Mouse (Mus musculus): Measurements from ENCODE around the gene Gm7137. TPM values are rescaled to one million over a fixed set of nuclear protein-coding genes. Genes with fewer than 3 reads are reported as not detected.

Gene Gm7137
- total and polyA plus RNA-seq, 3 experiments, result not detected

DNA sequence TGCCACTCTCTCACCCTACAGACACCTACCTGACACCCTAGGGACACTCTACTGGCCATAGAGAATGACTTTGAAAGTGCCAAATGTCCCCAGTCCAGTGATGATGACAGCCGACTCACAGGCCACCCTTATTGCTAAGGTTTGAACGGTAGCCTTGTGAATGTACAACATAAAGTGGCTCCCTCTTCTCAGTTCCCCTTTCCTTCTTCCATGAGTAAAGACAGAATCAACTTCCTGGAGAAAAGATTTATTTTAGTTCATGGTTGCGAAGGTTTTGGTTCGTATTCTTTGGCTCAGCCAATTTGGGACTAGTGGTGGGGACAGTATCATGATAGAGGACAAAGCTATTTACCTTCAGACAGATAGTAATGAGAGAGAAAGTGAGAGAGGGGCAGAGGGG lies 49.1 kb downstream of the Gm7137 start:
- Histone ChIP-seq H3K27ac (ENCODE audit: control insufficient read depth, low read depth, low read length) (no peak overlapping the region), H3K9ac (ENCODE audit: control insufficient read depth, low read depth, low read length, poor library complexity, severe bottlenecking) (no peak overlapping the region), H3K9me3 (replicated peaks; ENCODE audit: insufficient read depth, low read length) (no peaks in the 10 kb centered on the region), H3K4me1 (ENCODE audit: control insufficient read depth in 1 of 2, insufficient read depth in 2 of 2, low read length in 2 of 2) (no peaks in the 10 kb centered on the region), H3K4me3 (ENCODE audit: control insufficient read depth in 1 of 2, insufficient read depth in 1 of 2, low read depth in 2 of 2, low read length in 2 of 2) (no peak overlapping the region), H3K79me2 (ENCODE audit: control insufficient read depth, insufficient read depth, low read length, poor library complexity) (no peaks in the 10 kb centered on the region), H3K27me3 (ENCODE audit: control insufficient read depth in 1 of 2, insufficient read depth in 2 of 2, low read length in 2 of 2) (peaks cover 4 to 10% of the 10 kb centered on the region in 2 experiments), H3K36me3 (ENCODE audit: control insufficient read depth in 1 of 2, insufficient read depth in 2 of 2, low read length in 2 of 2) (no peaks in the 10 kb centered on the region)
- TF ChIP-seq SIN3A (IDR thresholded peaks at IDR 0.05; ENCODE audit: low read length), result no peak
- no peak for TF ChIP-seq NELFE (IDR thresholded peaks at IDR 0.05; ENCODE audit: low read depth, low read length)
- TF ChIP-seq TCF12 (IDR thresholded peaks at IDR 0.05; ENCODE audit: low read depth, low read length), result no peak
- TF ChIP-seq POLR2AphosphoS5 (IDR thresholded peaks at IDR 0.05; ENCODE audit: borderline replicate concordance, low read depth, low read length), result no peak
- TF ChIP-seq UBTF (IDR thresholded peaks at IDR 0.05; ENCODE audit: borderline replicate concordance, insufficient read depth, low read depth, low read length), result no peak
- no peak for TF ChIP-seq ETS1 (IDR thresholded peaks at IDR 0.05; ENCODE audit: low read depth, low read length)
- no peak for TF ChIP-seq GATA1 (IDR thresholded peaks at IDR 0.05; ENCODE audit: low read depth, low read length)
- TF ChIP-seq BHLHE40 (IDR thresholded peaks at IDR 0.05; ENCODE audit: borderline replicate concordance, low read depth, low read length), result no peak
- no peak for TF ChIP-seq E2F4 (IDR thresholded peaks at IDR 0.05; ENCODE audit: borderline replicate concordance, low read depth, low read length)
- DNase-seq (ENCODE audit: low read depth, low spot score), result no peak

Other genes starting within 250 kb of the Gm7137 start
Only the 30 nearest of the 31 such genes appear.
- gene Pttg1ip, start 206.5 kb downstream of the Gm7137 start, total RNA-seq (2012; rRNA removed), result 41.1 and 50.4 TPM in 2 replicates
- gene Pttg1ip, start 206.5 kb downstream of the Gm7137 start, polyA plus RNA-seq (2012; ENCODE audit: insufficient read depth in 1 of 2, insufficient read length in 2 of 2, low read depth in 1 of 2, low replicate concordance in 2 of 2, missing spikeins in 1 of 2), result 10 to 100 TPM in 1 of 2 experiments, not detected in 1; 53.1 TPM
- gene Sumo3, start 182.1 kb downstream of the Gm7137 start, total RNA-seq (2012; rRNA removed), result 145 and 151 TPM in 2 replicates
- gene Sumo3, start 182.1 kb downstream of the Gm7137 start, polyA plus RNA-seq (2012; ENCODE audit: insufficient read depth in 1 of 2, insufficient read length in 2 of 2, low read depth in 1 of 2, low replicate concordance in 2 of 2, missing spikeins in 1 of 2), result 100 to 1,000 TPM in 1 of 2 experiments, not detected in 1; 342 TPM
- 3.5 and 3.7 TPM in 2 replicates for gene Gm49325, start 182.0 kb downstream of the Gm7137 start, total RNA-seq (2012; rRNA removed)
- 1 to 10 TPM in 1 of 2 experiments, not detected in 1; 1.0 TPM for gene Gm49325, start 182.0 kb downstream of the Gm7137 start, polyA plus RNA-seq (2012; ENCODE audit: insufficient read depth in 1 of 2, insufficient read length in 2 of 2, low read depth in 1 of 2, low replicate concordance in 2 of 2, missing spikeins in 1 of 2)
- 55.2 and 62.4 TPM in 2 replicates for gene Ube2g2, start 165.9 kb downstream of the Gm7137 start, total RNA-seq (2012; rRNA removed)
- gene Ube2g2, start 165.9 kb downstream of the Gm7137 start, polyA plus RNA-seq (2012; ENCODE audit: insufficient read depth in 1 of 2, insufficient read length in 2 of 2, low read depth in 1 of 2, low replicate concordance in 2 of 2, missing spikeins in 1 of 2), result 100 to 1,000 TPM in 1 of 2 experiments, not detected in 1; 112 TPM
- gene Tspear, start 101.6 kb downstream of the Gm7137 start, total RNA-seq (2012; rRNA removed), result 1.2 and 1.8 TPM in 2 replicates
- gene Tspear, start 101.6 kb downstream of the Gm7137 start, polyA plus RNA-seq (2012; ENCODE audit: insufficient read depth in 1 of 2, insufficient read length in 2 of 2, low read depth in 1 of 2, low replicate concordance in 2 of 2, missing spikeins in 1 of 2), result 1 to 10 TPM in 1 of 2 experiments, not detected in 1; 3.8 TPM
- gene Gm19402, start 97.4 kb downstream of the Gm7137 start, total RNA-seq (2012; rRNA removed), result not detected in 2 replicates
- not detected for gene Gm19402, start 97.4 kb downstream of the Gm7137 start, polyA plus RNA-seq (2012; ENCODE audit: insufficient read depth in 1 of 2, insufficient read length in 2 of 2, low read depth in 1 of 2, low replicate concordance in 2 of 2, missing spikeins in 1 of 2)
- not detected in 2 replicates for gene Gm9508, start 91.0 kb downstream of the Gm7137 start, total RNA-seq (2012; rRNA removed)
- gene Gm9508, start 91.0 kb downstream of the Gm7137 start, polyA plus RNA-seq (2012; ENCODE audit: insufficient read depth in 1 of 2, insufficient read length in 2 of 2, low read depth in 1 of 2, low replicate concordance in 2 of 2, missing spikeins in 1 of 2), result not detected
- not detected in 2 replicates for gene Gm10272, start 81.6 kb downstream of the Gm7137 start, total RNA-seq (2012; rRNA removed)
- not detected for gene Gm10272, start 81.6 kb downstream of the Gm7137 start, polyA plus RNA-seq (2012; ENCODE audit: insufficient read depth in 1 of 2, insufficient read length in 2 of 2, low read depth in 1 of 2, low replicate concordance in 2 of 2, missing spikeins in 1 of 2)
- gene Gm10024, start 76.7 kb downstream of the Gm7137 start, total RNA-seq (2012; rRNA removed), result not detected in 2 replicates
- gene Gm10024, start 76.7 kb downstream of the Gm7137 start, polyA plus RNA-seq (2012; ENCODE audit: insufficient read depth in 1 of 2, insufficient read length in 2 of 2, low read depth in 1 of 2, low replicate concordance in 2 of 2, missing spikeins in 1 of 2), result not detected
- not detected in 2 replicates for gene Gm10142, start 72.4 kb downstream of the Gm7137 start, total RNA-seq (2012; rRNA removed)
- not detected for gene Gm10142, start 72.4 kb downstream of the Gm7137 start, polyA plus RNA-seq (2012; ENCODE audit: insufficient read depth in 1 of 2, insufficient read length in 2 of 2, low read depth in 1 of 2, low replicate concordance in 2 of 2, missing spikeins in 1 of 2)
- gene Krtap12-1, start 67.6 kb downstream of the Gm7137 start, total RNA-seq (2012; rRNA removed), result not detected in 2 replicates
- not detected for gene Krtap12-1, start 67.6 kb downstream of the Gm7137 start, polyA plus RNA-seq (2012; ENCODE audit: insufficient read depth in 1 of 2, insufficient read length in 2 of 2, low read depth in 1 of 2, low replicate concordance in 2 of 2, missing spikeins in 1 of 2)
- not detected in 2 replicates for gene Gm10100, start 61.7 kb downstream of the Gm7137 start, total RNA-seq (2012; rRNA removed)
- gene Gm10100, start 61.7 kb downstream of the Gm7137 start, polyA plus RNA-seq (2012; ENCODE audit: insufficient read depth in 1 of 2, insufficient read length in 2 of 2, low read depth in 1 of 2, low replicate concordance in 2 of 2, missing spikeins in 1 of 2), result not detected
- gene Gm18596, start 45.6 kb downstream of the Gm7137 start, total RNA-seq (2012; rRNA removed), result not detected in 2 replicates
- gene Gm18596, start 45.6 kb downstream of the Gm7137 start, polyA plus RNA-seq (2012; ENCODE audit: insufficient read depth in 1 of 2, insufficient read length in 2 of 2, low read depth in 1 of 2, low replicate concordance in 2 of 2, missing spikeins in 1 of 2), result not detected
- gene Gm9736, start 36.8 kb downstream of the Gm7137 start, total RNA-seq (2012; rRNA removed), result not detected in 2 replicates
- not detected for gene Gm9736, start 36.8 kb downstream of the Gm7137 start, polyA plus RNA-seq (2012; ENCODE audit: insufficient read depth in 1 of 2, insufficient read length in 2 of 2, low read depth in 1 of 2, low replicate concordance in 2 of 2, missing spikeins in 1 of 2)
- gene Gm3233, start 28.5 kb downstream of the Gm7137 start, total RNA-seq (2012; rRNA removed), result not detected in 2 replicates
- gene Gm3233, start 28.5 kb downstream of the Gm7137 start, polyA plus RNA-seq (2012; ENCODE audit: insufficient read depth in 1 of 2, insufficient read length in 2 of 2, low read depth in 1 of 2, low replicate concordance in 2 of 2, missing spikeins in 1 of 2), result not detected
- gene Gm3238, start 16.9 kb downstream of the Gm7137 start, total RNA-seq (2012; rRNA removed), result not detected in 2 replicates
- gene Gm3238, start 16.9 kb downstream of the Gm7137 start, polyA plus RNA-seq (2012; ENCODE audit: insufficient read depth in 1 of 2, insufficient read length in 2 of 2, low read depth in 1 of 2, low replicate concordance in 2 of 2, missing spikeins in 1 of 2), result not detected
- not detected in 2 replicates for gene Gm7138, start 11.3 kb downstream of the Gm7137 start, total RNA-seq (2012; rRNA removed)
- gene Gm7138, start 11.3 kb downstream of the Gm7137 start, polyA plus RNA-seq (2012; ENCODE audit: insufficient read depth in 1 of 2, insufficient read length in 2 of 2, low read depth in 1 of 2, low replicate concordance in 2 of 2, missing spikeins in 1 of 2), result not detected
- not detected in 2 replicates for gene Gm3250, start 5.7 kb downstream of the Gm7137 start, total RNA-seq (2012; rRNA removed)
- gene Gm3250, start 5.7 kb downstream of the Gm7137 start, polyA plus RNA-seq (2012; ENCODE audit: insufficient read depth in 1 of 2, insufficient read length in 2 of 2, low read depth in 1 of 2, low replicate concordance in 2 of 2, missing spikeins in 1 of 2), result not detected
- not detected in 2 replicates for gene Gm9639, start 6.9 kb upstream of the Gm7137 start, total RNA-seq (2012; rRNA removed)
- not detected for gene Gm9639, start 6.9 kb upstream of the Gm7137 start, polyA plus RNA-seq (2012; ENCODE audit: insufficient read depth in 1 of 2, insufficient read length in 2 of 2, low read depth in 1 of 2, low replicate concordance in 2 of 2, missing spikeins in 1 of 2)
- not detected in 2 replicates for gene Gm19668, start 10.9 kb upstream of the Gm7137 start, total RNA-seq (2012; rRNA removed)
- not detected for gene Gm19668, start 10.9 kb upstream of the Gm7137 start, polyA plus RNA-seq (2012; ENCODE audit: insufficient read depth in 1 of 2, insufficient read length in 2 of 2, low read depth in 1 of 2, low replicate concordance in 2 of 2, missing spikeins in 1 of 2)
- gene Gm9507, start 23.6 kb upstream of the Gm7137 start, total RNA-seq (2012; rRNA removed), result not detected in 2 replicates
- not detected for gene Gm9507, start 23.6 kb upstream of the Gm7137 start, polyA plus RNA-seq (2012; ENCODE audit: insufficient read depth in 1 of 2, insufficient read length in 2 of 2, low read depth in 1 of 2, low replicate concordance in 2 of 2, missing spikeins in 1 of 2)
- not detected in 2 replicates for gene Gm2696, start 26.5 kb upstream of the Gm7137 start, total RNA-seq (2012; rRNA removed)
- not detected for gene Gm2696, start 26.5 kb upstream of the Gm7137 start, polyA plus RNA-seq (2012; ENCODE audit: insufficient read depth in 1 of 2, insufficient read length in 2 of 2, low read depth in 1 of 2, low replicate concordance in 2 of 2, missing spikeins in 1 of 2)
- not detected in 2 replicates for gene Krtap10-4, start 38.9 kb upstream of the Gm7137 start, total RNA-seq (2012; rRNA removed)
- not detected for gene Krtap10-4, start 38.9 kb upstream of the Gm7137 start, polyA plus RNA-seq (2012; ENCODE audit: insufficient read depth in 1 of 2, insufficient read length in 2 of 2, low read depth in 1 of 2, low replicate concordance in 2 of 2, missing spikeins in 1 of 2)
- gene Krtap10-10, start 47.7 kb upstream of the Gm7137 start, total RNA-seq (2012; rRNA removed), result not detected in 2 replicates
- not detected for gene Krtap10-10, start 47.7 kb upstream of the Gm7137 start, polyA plus RNA-seq (2012; ENCODE audit: insufficient read depth in 1 of 2, insufficient read length in 2 of 2, low read depth in 1 of 2, low replicate concordance in 2 of 2, missing spikeins in 1 of 2)
- not detected in 2 replicates for gene Gm36176, start 58.6 kb upstream of the Gm7137 start, total RNA-seq (2012; rRNA removed)
- gene Gm36176, start 58.6 kb upstream of the Gm7137 start, polyA plus RNA-seq (2012; ENCODE audit: insufficient read depth in 1 of 2, insufficient read length in 2 of 2, low read depth in 1 of 2, low replicate concordance in 2 of 2, missing spikeins in 1 of 2), result not detected
- not detected in 2 replicates for gene Gm10318, start 64.7 kb upstream of the Gm7137 start, total RNA-seq (2012; rRNA removed)
- gene Gm10318, start 64.7 kb upstream of the Gm7137 start, polyA plus RNA-seq (2012; ENCODE audit: insufficient read depth in 1 of 2, insufficient read length in 2 of 2, low read depth in 1 of 2, low replicate concordance in 2 of 2, missing spikeins in 1 of 2), result not detected
- not detected in 2 replicates for gene Gm3285, start 73.8 kb upstream of the Gm7137 start, total RNA-seq (2012; rRNA removed)
- not detected for gene Gm3285, start 73.8 kb upstream of the Gm7137 start, polyA plus RNA-seq (2012; ENCODE audit: insufficient read depth in 1 of 2, insufficient read length in 2 of 2, low read depth in 1 of 2, low replicate concordance in 2 of 2, missing spikeins in 1 of 2)
- gene Lrrc3, start 114.3 kb upstream of the Gm7137 start, total RNA-seq (2012; rRNA removed), result 0.10 and 0.15 TPM in 2 replicates
- under 1 TPM in 1 of 2 experiments, not detected in 1; 0.74 TPM for gene Lrrc3, start 114.3 kb upstream of the Gm7137 start, polyA plus RNA-seq (2012; ENCODE audit: insufficient read depth in 1 of 2, insufficient read length in 2 of 2, low read depth in 1 of 2, low replicate concordance in 2 of 2, missing spikeins in 1 of 2)
- gene Trpm2, start 182.4 kb upstream of the Gm7137 start, total RNA-seq (2012; rRNA removed), result 5.7 and 7.8 TPM in 2 replicates
- 10 to 100 TPM in 1 of 2 experiments, not detected in 1; 18.5 TPM for gene Trpm2, start 182.4 kb upstream of the Gm7137 start, polyA plus RNA-seq (2012; ENCODE audit: insufficient read depth in 1 of 2, insufficient read length in 2 of 2, low read depth in 1 of 2, low replicate concordance in 2 of 2, missing spikeins in 1 of 2)
- 9.3 and 10.7 TPM in 2 replicates for gene 1810043G02Rik, start 190.3 kb upstream of the Gm7137 start, total RNA-seq (2012; rRNA removed)
- 10 to 100 TPM in 1 of 2 experiments, not detected in 1; 15.6 TPM for gene 1810043G02Rik, start 190.3 kb upstream of the Gm7137 start, polyA plus RNA-seq (2012; ENCODE audit: insufficient read depth in 1 of 2, insufficient read length in 2 of 2, low read depth in 1 of 2, low replicate concordance in 2 of 2, missing spikeins in 1 of 2)

All from MEL (cell line).